Mouse (Mus musculus): ENCODE data around the gene Dnm3.

DNA sequence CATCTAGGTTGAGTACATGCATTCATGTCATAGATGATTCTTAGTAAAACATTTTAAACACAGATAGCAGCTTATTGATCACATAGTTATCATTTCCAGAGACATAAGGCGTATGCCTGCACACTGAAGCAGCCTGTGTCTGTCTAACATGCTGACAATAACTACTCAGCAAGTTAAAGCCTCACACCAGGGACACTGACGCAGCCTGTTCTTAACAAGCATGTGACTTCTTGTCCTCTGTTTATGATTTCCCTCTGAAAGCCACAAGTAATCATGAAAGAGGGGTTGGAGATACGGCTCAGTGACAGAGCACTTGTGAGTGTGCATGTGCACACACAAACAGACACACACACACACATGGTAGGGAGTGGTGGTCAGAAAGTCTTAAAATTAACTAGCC lies 294.4 kb downstream of the Dnm3 start:
- no peak for TF ChIP-seq CTCF (conservative IDR thresholded peaks at IDR 0.05; ENCODE audit: insufficient read depth, insufficient read length, low read depth, low read length)
- TF ChIP-seq POLR2A (IDR thresholded peaks at IDR 0.05; ENCODE audit: low read depth, low read length): no peak

All from kidney, adult 2 months (tissue).